Mouse (Mus musculus): ENCODE results near the gene Capn2.

GRCm38 (mm10) chr1:182520938-182521500 lies 3.6 kb upstream of the Capn2 start:
- TF ChIP-seq CTCF (conservative IDR thresholded peaks at IDR 0.05; ENCODE audit: insufficient read depth, insufficient read length, low read depth, low read length), result no peak
- no peak for TF ChIP-seq POLR2A (IDR thresholded peaks at IDR 0.05; ENCODE audit: low read depth, low read length)
